Mouse (Mus musculus) embryonic fibroblast, embryonic 13.5 days (primary cell): ENCODE results near the gene Rhd. TPM values are rescaled to one million over a fixed set of nuclear protein-coding genes. Genes with fewer than 3 reads are reported as not detected.

ENCODE experiments used
- H3K27ac ChIP-seq: 2 replicates; pipeline ENCODE4 v1.5.1; 2012; ENCODE audit warnings: low read length, control low read depth, inconsistent platforms; ENCODE audit not compliant: insufficient read depth
- H3K4me1 ChIP-seq: 2 replicates; pipeline ENCODE4 v1.6.1; 2011; ENCODE audit warnings: low read length; ENCODE audit not compliant: control insufficient read depth, insufficient read depth
- H3K4me3 ChIP-seq: 2 replicates; pipeline ENCODE4 v1.5.1; 2011; ENCODE audit warnings: mild to moderate bottlenecking, control low read depth, low read length; ENCODE audit not compliant: insufficient read depth
- CTCF ChIP-seq: IDR thresholded peaks from 2 replicates; pipeline ENCODE4 v1.5.1; 2011; ENCODE audit warnings: mild to moderate bottlenecking, control low read depth, low read length, moderate library complexity, borderline replicate concordance; ENCODE audit not compliant: insufficient read depth
- POLR2A ChIP-seq: IDR thresholded peaks from 2 replicates; pipeline ENCODE4 v1.6.1; 2011; ENCODE audit warnings: low read depth, mild to moderate bottlenecking, control low read depth, low read length, moderate library complexity
- polyA plus RNA-seq: library from polyadenylated mRNA; stranded (reverse); fragments of >200 nt; gene quantifications from 2 replicates; pipeline ENCODE4 v1.2.4, GENCODE M21; 2011; ENCODE audit warnings: low read depth; ENCODE audit not compliant: missing spikeins, insufficient read length

Rhd gene
- polyA plus RNA-seq, 1 experiment: 0.51 TPM

- no peak overlapping the region for H3K4me3 ChIP-seq
- H3K4me1 ChIP-seq: no peaks in the 10 kb centered on the region
- no peak for TF ChIP-seq POLR2A
- no peak for TF ChIP-seq CTCF
- H3K27ac ChIP-seq: no peak overlapping the region
These were observed 8.3 kb upstream of the Rhd start for GRCm38 (mm10) chr4:134856056-134856455.

GRCm38 (mm10) chr4:134856501-134856900 is 7.8 kb upstream of the Rhd start:
- TF ChIP-seq POLR2A (no peak), CTCF (no peak)
- H3K4me3 ChIP-seq: no peak overlapping the region

GRCm38 (mm10) chr4:134858494-134858893 is 5.8 kb upstream of the Rhd start:
- TF ChIP-seq POLR2A (no peak), CTCF (no peak)
- H3K27ac ChIP-seq: no peak overlapping the region
- H3K4me3 ChIP-seq: no peak overlapping the region
- H3K4me1 ChIP-seq: no peaks in the 10 kb centered on the region

More at GRCm38 (mm10) chr4:134856501-134856900, 7.8 kb upstream of the Rhd start:
- H3K4me1 ChIP-seq: no peaks in the 10 kb centered on the region
- H3K27ac ChIP-seq: no peak overlapping the region

GRCm38 (mm10) chr4:134861884-134862283 is 2.5 kb upstream of the Rhd start:
- no peak for TF ChIP-seq POLR2A
- no peak for TF ChIP-seq CTCF
- no peaks in the 10 kb centered on the region for H3K4me1 ChIP-seq
- no peak overlapping the region for H3K27ac ChIP-seq
- no peak overlapping the region for H3K4me3 ChIP-seq

GRCm38 (mm10) chr4:134862996-134863395 is 1.3 kb upstream of the Rhd start:
- Histone ChIP-seq H3K4me3 (no peak overlapping the region), H3K4me1 (no peaks in the 10 kb centered on the region), H3K27ac (no peak overlapping the region)
- TF ChIP-seq CTCF (no peak), POLR2A (no peak)

- no peak for TF ChIP-seq POLR2A
- TF ChIP-seq CTCF: no peak
- no peak overlapping the region for H3K27ac ChIP-seq
- H3K4me1 ChIP-seq: no peaks in the 10 kb centered on the region
- H3K4me3 ChIP-seq: no peak overlapping the region
These were observed 1.0 kb downstream of the Rhd start for GRCm38 (mm10) chr4:134865340-134865739.

- Histone ChIP-seq H3K4me3 (no peak overlapping the region), H3K27ac (no peak overlapping the region), H3K4me1 (no peaks in the 10 kb centered on the region)
- TF ChIP-seq CTCF (no peak), POLR2A (no peak)
These were observed 1.5 kb downstream of the Rhd start for GRCm38 (mm10) chr4:134865789-134866188.

- TF ChIP-seq CTCF (no peak), POLR2A (no peak)
- Histone ChIP-seq H3K4me3 (no peak overlapping the region), H3K4me1 (no peaks in the 10 kb centered on the region), H3K27ac (no peak overlapping the region)
These were observed 2.9 kb downstream of the Rhd start for GRCm38 (mm10) chr4:134867213-134867612.

GRCm38 (mm10) chr4:134867661-134868060 is 3.3 kb downstream of the Rhd start:
- TF ChIP-seq POLR2A (no peak), CTCF (no peak)
- no peak overlapping the region for H3K27ac ChIP-seq
- H3K4me1 ChIP-seq: no peaks in the 10 kb centered on the region
- no peak overlapping the region for H3K4me3 ChIP-seq

GRCm38 (mm10) chr4:134868065-134868464 is 3.7 kb downstream of the Rhd start:
- TF ChIP-seq POLR2A (no peak), CTCF (no peak)
- Histone ChIP-seq H3K27ac (no peak overlapping the region), H3K4me3 (no peak overlapping the region), H3K4me1 (no peaks in the 10 kb centered on the region)

GRCm38 (mm10) chr4:134868490-134868889 is 4.2 kb downstream of the Rhd start:
- TF ChIP-seq POLR2A: no peak
- no peak for TF ChIP-seq CTCF
- no peak overlapping the region for H3K4me3 ChIP-seq
- no peaks in the 10 kb centered on the region for H3K4me1 ChIP-seq
- no peak overlapping the region for H3K27ac ChIP-seq
